Mouse (Mus musculus): Measurements from ENCODE around the gene Plpp7.
A peak's percentile ranks its signal among the peaks of the same experiment; 100 is the strongest.

Gene Plpp7

DNA sequence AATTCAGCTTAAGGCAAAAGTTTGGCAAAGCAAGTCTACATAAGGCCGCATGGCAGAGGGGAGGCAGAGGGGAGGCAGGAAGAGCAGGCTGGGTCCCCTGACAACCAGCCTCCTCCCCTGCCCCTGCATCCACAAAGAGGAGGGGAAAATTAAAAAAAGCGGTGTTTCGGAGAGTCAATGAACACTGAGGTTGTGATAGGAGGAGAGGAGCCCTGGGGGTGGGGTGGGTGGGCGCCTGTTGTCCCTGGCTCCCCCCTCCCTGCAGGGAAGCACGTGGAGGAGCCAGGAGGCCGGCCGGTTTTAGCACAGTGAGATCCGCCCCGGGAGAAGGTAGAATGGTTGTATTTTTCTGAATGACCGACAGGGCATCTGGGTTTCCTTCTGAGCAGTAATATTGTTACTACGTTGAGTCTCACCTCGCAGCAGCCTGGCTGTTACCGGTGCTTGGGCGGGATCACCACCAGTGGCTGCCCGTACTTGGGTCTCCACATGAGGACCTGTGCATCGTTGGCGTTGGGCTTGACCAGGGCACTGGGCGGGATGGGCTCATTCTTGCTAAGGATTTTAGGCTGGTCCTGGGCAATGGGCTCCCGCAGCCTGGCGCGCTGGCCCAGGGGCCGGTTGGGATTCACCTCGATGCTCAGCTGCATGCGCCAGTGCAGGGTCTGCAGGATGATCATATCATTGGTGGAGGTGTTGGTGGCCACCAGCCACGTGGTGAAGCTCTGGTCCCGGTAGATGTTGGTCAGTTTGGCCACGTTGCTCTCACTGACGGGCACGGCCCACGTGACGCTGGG lies 26.3 kb upstream of the Plpp7 start:
- no peak for DNase-seq (ENCODE audit: low spot score)

DNA sequence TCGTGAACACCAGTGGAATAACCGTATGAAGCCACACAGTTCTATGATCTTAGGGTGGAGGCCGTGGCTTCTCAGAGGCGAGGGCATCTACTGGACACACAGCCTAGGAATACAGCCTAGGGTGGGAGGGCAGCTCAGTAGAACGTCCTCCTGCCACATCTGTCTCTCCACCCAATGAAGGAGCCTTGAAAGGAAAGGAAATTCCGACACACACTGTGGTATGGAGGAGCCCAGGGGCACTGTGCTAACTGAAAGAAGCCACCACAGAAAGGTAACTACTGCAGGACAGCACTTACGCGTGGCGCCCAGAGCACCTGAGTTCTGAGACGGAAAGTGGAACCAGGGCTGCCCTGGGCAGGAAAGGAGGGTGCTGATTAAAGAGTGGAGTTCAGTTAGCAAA lies 24.6 kb upstream of the Plpp7 start:
- no peak for DNase-seq (ENCODE audit: low spot score)

DNA sequence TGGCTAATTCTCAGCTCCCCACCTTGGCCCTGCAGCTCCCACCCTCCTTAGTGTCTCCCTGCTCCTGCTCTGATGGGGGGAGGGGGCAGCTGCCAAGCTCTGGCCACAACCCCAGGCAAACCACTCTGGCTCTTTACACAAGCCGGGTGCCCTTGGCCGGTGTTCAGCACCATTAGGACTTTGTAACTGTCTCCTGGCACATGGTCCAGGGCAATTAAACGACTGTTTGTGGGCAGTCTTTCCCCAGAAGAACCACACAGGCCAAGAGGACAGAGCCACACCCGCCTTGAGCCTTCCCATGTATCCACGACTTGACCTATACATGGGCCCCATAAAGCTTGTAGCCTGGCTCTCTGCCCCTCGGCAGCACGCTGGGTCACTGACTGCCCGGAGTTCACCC lies 20.9 kb upstream of the Plpp7 start:
- DNase-seq (ENCODE audit: low spot score) = no peak

DNA sequence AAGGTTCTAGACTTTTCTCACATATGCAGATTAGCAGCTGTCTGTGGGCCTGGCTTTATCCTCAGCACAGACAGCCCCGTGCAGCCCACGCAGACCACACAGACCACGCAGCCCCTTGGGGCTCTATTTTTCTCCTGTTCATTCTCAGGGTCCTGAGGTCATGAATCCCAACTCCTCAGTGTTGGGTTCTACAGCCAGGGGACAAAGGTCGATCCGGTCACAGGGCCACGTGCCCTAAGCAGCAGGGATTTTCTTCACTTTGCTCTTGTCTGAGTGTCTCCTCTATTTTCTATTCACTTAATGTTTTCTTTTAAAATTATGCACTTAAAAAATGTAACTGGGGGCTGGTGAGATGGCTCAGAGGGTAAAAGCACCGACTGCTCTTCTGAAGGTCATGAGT lies 20.0 kb upstream of the Plpp7 start:
- DNase-seq (ENCODE audit: low spot score) = no peak

DNA sequence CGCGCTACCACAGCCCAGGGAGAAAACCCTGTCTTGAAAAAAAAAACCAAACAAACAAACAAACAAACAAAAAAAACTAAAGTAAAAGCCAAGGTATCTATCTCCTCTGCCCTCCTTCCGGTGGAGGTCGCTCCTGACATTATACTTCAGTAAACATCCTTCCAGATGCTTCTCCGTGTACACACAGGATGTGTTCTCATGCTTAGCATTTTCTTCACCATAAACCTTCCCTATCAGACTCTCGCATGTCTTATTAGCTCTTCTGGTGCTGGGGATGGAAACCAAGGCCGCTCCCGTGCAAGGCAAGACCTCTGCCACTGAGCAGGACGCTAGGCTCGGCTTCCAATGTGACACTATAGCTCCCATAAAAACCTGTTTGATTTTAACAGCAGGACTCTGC lies 17.6 kb upstream of the Plpp7 start:
- DNase-seq (ENCODE audit: low spot score) = no peak

DNA sequence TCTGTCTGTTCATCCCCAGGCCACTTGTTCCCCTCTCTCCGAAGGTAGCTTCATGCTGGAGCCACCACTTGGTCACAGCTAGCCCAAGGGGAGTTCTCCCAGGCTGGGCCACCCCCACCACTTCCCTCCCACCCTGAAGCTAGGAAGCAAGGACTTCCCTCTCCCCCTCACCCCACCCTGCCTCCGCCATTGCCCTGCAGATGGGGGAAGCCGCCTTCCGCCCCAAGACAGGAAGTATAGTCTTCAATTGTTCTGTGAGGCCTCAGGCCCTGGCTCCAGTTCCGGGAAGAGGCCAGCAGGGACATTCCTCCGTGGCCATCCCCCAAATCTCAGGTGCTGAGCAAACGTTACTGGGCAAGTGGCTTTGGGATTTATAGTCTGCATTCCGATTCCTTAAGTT lies 16.8 kb upstream of the Plpp7 start:
- DNase-seq (ENCODE audit: low spot score) = no peak

DNA sequence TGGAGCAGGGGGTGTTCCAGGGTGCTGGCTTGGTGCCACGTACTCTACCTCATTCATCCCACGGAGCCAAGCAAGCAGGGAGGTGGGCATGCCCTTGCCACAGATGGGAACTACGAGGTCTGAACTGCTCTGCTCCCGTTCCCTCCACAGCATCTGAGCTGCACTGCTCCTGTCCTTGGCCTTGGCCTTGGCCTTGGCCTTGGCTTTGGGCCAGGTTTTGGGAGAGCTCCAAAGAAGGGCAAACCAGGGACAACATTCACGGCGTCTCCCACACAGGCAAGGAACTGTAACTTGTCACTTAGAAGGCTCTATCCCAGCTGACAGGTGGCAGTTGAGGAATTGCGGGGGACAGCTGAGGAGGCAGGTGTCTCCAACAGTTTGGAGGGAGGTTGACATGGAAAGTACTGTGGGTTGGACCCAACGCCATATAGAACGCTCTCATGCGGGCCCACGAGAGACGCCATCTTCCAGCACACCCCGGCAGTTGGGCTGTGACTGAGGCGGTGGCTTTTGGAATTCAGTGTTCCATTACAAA lies 16.1 kb upstream of the Plpp7 start:
- DNase-seq (ENCODE audit: low spot score) = no peak

DNA sequence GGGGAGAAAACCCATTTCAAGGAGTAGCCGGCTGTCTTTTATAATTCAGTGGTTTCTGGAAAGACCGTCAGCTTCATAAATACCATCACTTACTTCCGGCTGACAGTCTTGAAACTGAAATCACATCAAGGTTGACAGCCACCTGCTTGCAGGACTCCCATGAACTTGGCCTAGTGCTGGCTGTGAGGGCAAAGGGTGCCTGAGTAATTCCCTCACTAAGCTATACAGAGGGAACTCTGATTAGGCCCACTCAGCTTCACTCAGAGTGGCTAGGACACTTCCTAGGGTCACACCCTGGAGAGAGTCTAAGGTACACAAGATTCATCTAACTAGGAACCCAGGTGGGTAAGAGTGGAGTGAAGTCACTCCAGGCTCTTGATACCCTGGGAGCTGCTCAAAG lies 14.6 kb upstream of the Plpp7 start:
- no peak for DNase-seq (ENCODE audit: low spot score)

DNA sequence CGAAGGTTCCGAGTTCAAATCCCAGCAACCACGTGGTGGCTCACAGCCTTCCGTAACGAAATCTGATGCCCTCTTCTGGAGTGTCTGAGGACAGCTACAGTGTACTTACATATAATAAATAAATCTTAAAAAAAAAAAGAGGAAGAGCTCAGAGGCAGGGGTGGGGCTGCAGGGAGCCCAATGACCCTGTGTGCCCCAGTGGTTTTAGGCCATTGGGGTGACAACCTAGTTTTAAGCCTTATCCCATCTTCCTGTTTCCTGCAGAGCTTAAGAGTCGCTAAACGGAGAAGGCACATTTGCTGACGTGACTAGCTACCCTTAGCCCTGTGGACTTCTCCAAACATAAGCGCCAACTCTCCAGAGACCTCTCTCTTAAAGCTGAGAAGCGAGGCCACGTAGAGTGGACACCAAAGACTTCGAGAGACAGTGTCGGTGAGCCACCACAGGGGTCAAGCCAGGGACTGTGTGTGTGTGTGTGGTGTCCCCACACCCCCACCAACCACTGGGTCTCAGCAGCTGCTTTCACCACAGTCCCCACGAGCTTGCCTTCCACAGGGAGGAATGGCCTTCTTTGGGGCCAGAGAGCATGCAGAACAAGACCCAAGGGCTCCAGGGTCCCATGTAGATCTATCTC lies 13.9 kb upstream of the Plpp7 start:
- DNase-seq (ENCODE audit: low spot score) = no peak

DNA sequence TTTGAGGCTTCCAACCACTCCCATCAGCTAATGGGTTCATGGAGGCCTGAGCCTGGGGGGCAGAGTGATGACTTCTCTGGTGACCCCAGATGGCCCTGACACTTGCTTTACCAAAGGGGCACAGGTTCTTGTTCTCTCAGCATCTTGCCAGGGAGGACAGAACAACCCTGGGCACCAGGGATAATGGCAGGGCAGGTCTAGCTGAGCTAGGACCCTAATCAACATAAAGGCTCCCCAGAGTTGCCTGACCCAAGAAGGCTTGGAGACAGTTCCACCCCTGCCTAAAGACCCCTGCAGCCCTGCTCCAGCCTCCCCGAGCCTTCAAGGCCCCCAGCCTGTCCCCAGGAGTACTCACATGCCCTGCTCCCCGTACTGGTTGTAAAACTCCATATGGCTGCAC lies 13.1 kb upstream of the Plpp7 start:
- no peak for DNase-seq (ENCODE audit: low spot score)

DNA sequence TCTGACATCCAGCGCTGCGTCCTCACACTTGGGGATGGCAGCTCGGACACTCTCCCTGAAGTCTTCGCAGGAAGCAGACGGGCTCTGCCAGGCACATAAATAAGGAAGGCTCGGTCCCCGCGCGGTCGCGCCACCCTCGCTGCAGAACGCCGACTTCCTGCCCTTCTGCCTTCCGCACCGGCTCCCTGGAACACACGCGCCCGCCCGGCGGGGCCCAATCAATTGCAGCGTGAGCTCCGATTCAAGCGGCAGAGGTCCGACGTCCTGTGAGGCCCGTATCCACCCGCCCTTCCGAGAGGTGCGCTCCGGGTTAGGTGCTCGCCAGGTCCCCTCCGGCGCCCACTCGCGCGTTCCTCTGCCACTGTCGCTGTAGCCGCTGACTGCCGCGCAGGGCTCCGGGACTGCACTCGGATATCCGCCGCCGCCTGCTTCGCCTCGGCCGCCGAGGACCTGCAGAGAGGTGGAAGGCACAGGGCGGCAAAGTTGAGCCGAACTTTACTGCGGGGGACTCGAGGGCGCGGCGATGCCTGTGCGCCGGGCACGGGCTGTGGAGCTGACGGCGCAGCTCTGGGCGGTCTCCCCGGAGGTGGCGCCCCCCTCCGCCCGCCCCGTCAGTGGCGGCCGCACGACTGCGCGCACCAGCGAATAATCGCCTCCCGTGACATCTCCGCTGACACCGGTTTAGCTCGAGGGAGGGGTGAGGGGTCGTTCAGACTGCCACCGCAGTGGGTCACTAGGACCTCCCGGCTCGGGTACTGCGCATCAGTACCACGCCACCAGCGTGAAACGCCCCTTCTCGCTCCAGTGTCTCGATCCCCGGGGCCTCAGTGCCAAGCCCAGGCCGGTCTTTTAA lies 11.9 kb upstream of the Plpp7 start:
- DNase-seq (ENCODE audit: low spot score) = peak; percentile 47

DNA sequence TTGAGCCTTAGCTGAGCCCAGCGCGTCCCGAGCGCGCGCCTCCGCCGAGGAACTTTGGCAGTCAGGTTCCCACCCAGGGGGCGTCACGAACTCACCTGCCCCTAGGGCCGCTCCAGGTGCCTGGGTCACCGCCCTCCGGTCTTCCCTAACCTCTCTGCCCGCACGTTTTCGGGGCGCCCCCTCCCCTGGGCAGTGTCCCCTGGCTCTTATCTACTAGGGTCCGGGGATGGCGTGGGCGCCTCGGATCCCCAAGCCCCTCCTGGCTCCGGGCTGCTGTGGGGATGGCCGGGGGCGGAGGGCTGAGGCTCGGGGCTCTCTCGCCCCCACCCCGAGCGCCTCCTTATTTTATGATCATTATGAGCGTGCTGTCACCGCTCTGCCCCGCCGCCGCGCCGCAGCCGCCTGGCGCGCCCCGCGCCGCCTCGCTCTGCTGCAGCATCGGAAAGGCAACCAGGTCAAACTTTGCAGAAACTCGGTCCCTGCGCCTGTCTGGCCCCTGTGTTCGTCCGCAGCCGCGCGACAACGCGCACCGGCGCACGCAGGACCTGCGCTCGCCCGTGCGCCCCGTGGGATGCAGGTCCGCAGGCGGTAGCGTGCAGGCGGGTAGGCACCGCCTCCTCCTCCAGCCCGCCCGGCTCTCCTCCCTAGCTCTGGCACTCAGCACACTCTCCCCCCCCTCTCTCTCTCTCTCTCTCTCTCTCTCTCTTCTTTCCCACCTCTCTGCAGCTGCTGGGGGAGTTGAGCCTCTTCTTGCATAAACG lies 11.0 kb upstream of the Plpp7 start, which contains the start of gene Fam78a:
Gene Fam78a (minus strand): TSS at position 747 of the 761 bp plus-strand sequence.
- peak; percentile 60 for DNase-seq (ENCODE audit: low spot score)

DNA sequence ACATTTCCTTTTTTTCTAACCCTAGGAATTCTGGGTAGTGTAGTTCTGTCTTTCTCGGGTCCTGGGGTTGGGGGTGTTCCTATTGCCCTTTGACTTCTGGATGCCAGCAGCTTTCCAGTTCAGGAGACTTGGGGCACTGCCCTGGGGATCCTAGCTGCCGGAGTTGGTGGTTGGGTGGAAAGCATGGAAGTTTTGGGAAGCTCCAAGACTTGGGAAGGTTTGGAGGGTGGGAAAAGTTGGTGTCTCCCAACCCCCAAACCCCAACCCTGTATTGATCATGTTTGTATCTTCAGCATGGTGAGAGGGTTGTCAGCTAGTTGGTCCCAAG lies 10.5 kb upstream of the Plpp7 start:
- no peak for DNase-seq (ENCODE audit: low spot score)

DNA sequence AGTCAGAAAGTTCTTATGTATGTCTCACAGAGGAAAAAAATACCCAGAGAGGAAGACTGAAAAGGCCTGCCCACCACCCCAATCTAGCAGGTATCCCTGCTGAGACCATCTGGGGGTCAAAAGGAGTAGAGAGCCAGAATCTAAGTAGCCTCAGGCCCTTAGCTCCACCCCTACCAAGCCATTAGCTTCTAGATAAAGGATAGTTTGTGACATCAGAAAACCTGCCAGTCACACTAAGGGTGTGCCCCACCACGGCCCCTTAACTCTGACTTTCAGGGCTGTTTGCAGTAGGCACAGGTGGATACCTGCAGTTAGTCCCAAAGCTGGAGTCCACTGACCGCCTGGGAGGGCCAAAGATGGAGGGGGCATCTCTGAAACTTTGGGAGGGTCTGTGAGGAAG lies 10.1 kb upstream of the Plpp7 start:
- no peak for DNase-seq (ENCODE audit: low spot score)

DNA sequence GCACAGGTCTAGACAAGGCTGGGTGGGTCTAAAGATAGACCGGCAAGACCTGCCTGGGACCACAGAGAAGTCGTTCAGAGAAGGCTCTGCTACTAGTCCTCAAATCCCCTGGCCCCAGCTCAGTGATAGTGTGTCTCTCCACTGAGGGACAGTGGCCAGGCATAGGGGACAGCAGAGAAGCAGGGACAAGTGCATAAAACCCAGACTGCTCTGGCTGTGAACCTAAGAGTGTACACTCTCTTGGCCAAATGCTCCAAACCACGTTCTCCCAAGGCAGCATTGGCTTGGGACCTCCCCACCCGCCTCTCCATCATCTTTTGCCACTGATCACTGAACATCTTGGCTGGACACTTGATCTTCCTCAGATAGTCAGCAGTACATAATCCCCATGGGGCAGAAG lies 7.7 kb upstream of the Plpp7 start:
- no peak for DNase-seq (ENCODE audit: low spot score)

DNA sequence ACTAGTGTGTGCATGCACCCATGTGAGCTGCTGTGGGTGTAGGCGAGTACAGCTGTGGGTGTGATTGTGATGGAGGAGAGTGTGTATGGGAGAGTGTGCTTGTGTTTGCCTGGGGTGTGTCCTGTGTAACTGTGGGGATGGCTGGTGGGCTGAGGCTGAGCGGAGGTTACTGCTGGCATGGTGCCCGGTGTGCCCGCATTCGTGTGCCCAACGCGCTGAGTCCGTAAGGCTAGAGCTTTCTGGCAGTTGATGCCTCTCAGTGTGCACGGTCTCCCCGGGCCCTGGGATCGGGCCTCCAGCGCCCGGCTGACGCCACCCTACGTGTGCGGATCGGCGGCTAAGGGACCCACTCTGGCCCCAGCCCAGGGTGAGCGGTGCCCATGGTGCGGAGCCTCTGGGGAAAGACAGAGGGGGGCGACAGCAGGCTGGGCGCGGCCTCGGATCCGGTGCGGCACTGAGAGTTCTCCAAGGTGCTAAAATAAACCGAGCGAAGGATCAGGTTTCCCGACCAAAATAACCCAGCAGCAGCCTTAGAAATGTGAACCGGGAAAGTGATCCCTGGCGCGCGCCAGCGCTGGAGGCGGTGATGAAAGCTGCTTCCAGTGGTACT lies 6.9 kb upstream of the Plpp7 start:
- no peak for DNase-seq (ENCODE audit: low spot score)

DNA sequence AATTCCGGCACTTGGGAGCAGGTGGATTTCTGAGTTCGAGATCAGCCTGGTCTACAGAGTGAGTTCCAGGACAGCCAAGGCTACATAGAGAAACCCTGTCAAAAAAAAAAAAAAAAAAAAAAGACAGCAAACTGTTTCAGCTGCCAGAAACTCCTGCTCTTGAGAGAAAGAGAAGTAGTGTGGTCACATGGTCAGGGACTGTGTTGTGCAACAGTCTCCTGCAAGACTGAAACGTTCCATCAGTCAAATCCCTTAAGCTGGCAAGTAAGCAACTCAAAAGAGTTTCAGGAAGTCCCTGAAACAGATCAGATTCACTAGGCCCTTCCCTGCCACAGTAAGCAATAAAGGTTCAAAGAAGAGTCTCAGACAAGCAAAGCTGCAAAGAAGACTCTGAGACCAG lies 5.7 kb upstream of the Plpp7 start:
- no peak for DNase-seq (ENCODE audit: low spot score)

DNA sequence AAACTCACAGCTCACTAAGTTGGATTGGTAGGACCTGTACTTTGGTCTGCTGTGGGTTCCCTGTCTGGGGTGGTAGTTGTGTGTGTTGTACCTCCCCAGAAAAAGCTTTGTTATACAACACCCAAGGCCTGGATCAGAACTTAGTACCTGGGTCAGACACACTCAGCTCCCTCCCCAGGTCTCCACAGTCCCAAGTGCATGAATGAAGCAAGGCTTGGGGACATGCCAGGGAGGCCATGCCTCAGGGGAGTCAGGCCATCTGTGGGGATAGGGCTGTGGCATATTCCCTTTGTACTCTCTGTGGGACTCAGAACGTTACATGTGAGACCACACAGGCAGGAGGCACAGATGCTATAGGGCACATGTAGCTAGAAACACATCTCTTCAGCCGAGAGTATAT lies 5.2 kb upstream of the Plpp7 start:
- DNase-seq (ENCODE audit: low spot score) = no peak

DNA sequence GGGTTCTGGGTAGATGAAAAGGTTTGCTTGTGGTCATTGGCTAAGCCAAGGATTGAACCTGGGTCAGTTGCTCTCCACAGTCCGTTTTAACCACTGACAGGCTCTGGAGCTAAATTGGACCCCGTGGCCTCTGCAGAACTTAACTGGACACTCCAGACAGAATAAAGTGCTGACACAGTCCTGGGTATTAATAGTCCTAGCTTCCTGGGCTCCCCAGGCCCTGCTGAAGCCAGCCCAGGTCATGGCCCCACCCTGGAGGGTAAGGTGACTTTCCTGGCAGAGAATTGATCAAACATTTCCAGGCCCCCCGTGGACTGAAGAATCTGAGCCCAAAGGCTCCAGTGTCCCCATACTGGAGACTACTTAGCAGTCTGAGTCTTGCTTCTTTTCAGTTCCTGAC lies 3.4 kb upstream of the Plpp7 start:
- DNase-seq (ENCODE audit: low spot score) = no peak

DNA sequence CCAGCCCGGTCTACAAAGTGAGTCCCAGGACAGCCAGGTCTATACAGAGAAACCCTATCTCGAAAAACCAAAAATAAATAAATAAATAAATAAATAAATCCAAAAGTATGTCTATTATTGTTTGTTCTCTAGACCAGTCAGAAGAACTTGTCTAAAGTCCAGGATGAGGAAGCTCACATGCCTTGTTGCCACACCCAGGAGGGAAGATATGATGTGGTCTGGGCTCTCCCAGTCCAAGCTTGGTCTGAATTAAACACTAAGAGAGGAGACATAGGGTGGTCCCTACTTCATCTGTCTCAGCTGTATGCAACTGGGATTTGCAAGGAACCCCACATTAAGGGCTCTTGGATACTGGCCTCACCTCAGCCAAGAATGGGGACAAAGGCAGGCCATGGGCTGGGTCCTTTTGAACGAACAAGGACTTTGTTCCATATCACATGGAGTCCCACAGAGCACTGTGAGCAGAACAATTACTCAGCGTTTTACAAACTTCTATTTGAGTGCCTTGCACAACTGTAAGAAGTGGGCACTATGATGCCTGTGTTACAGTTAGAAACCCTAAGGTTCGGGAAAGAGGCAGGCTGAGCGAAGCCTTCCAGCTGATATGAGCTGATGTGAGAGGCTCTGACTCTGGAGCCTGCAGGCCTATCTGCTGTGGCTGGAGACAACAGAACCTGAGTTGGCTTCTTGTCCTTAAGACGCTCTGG lies 1.2 kb upstream of the Plpp7 start:
- no peak for DNase-seq (ENCODE audit: low spot score)

DNA sequence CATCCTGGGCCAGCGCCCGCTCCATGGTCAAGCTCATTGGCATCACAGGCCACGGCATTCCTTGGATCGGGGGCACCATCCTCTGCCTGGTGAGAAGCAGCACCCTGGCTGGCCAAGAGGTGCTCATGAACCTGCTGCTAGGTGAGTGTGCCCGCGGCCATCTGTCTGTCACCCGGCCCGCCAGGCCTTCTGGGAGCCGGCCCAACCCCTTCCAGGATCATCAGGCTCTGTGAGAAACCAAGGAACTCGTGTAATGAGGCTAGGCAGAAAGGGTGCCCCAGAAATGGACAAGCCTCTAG lies 743 bp downstream of the Plpp7 start:
- no peak for DNase-seq (ENCODE audit: low spot score)
